Mouse (Mus musculus): ENCODE measurements around the gene Golph3.

DNA sequence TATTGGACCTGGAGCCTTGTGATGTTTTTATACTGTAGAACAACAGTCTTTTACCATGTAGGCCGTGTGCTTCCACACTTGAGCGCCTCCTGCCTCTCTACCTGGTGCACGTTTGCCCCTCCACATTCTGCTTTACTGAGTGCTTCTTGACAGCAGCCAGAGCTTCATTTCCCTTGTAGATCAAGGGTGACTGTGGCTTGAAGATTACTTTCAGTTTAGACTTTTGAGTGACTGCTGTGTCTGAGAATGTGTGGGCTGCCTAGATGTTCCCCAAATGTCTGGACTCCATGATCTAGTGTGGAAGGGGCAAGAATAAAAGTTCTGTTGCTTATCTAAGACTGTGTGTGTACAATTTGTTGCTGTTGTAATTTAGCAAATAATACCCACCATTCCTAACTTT is 27.7 kb downstream of the Golph3 start:
- TF ChIP-seq CTCF (IDR thresholded peaks at IDR 0.05; ENCODE audit: low read depth) (no peak), EP300 (IDR thresholded peaks at IDR 0.05; ENCODE audit: low read depth) (no peak)

Data from heart, postnatal 0 days (tissue).